Mouse (Mus musculus) forebrain, embryonic 12.5 days (tissue): ENCODE measurements at regions not wholly inside any gene's neighbourhood (a gene's known extent, or its start where the extent isn't known, plus 50 kb on each side); places are given as distances from the start of the nearest gene placed in this dataset.

Experiments used
- ATAC-seq: fragments of 200-750 bp; cut with Nextera tagmentation; 2 replicates; pipeline ENCODE4 v1.8.0; 2017; ENCODE audit warnings: moderate TSS enrichment; ENCODE audit not compliant: low FRiP score
- H3K27ac ChIP-seq: fragments of 300-500 bp; sonication (generic); 2 replicates; pipeline ENCODE4 v1.5.1; 2016; ENCODE audit warnings: mild to moderate bottlenecking
- H3K27me3 ChIP-seq: fragments of 300-500 bp; sonication (generic); 2 replicates; pipeline ENCODE4 v1.6.1; 2016; ENCODE audit warnings: mild to moderate bottlenecking
- H3K36me3 ChIP-seq: fragments of 300-500 bp; sonication (generic); replicated peaks from 2 replicates; pipeline ENCODE4 v1.6.1; 2016; ENCODE audit warnings: mild to moderate bottlenecking
- H3K4me1 ChIP-seq: fragments of 300-500 bp; sonication (generic); 2 replicates; pipeline ENCODE4 v1.6.1; 2016
- H3K4me2 ChIP-seq: fragments of 300-500 bp; sonication (generic); 2 replicates; pipeline ENCODE4 v1.6.1; 2016; ENCODE audit warnings: mild to moderate bottlenecking, moderate library complexity
- H3K4me3 ChIP-seq: fragments of 300-500 bp; sonication (generic); replicated peaks from 2 replicates; pipeline ENCODE4 v1.5.1; 2016; ENCODE audit warnings: mild to moderate bottlenecking
- H3K9ac ChIP-seq: fragments of 300-500 bp; sonication (generic); 2 replicates; pipeline ENCODE4 v1.6.1; 2016; ENCODE audit warnings: mild to moderate bottlenecking
- H3K9me3 ChIP-seq: fragments of 300-500 bp; sonication (generic); 2 replicates; pipeline ENCODE4 v1.6.1; 2016
- WGBS: fragments of 180-500 bp; shearing (Covaris S2); methylation state at CpG from one replicate; pipeline ENCODE4 v1.1.7; 2016; 5-methylcytosine and 5-hydroxymethylcytosine counted together

DNA sequence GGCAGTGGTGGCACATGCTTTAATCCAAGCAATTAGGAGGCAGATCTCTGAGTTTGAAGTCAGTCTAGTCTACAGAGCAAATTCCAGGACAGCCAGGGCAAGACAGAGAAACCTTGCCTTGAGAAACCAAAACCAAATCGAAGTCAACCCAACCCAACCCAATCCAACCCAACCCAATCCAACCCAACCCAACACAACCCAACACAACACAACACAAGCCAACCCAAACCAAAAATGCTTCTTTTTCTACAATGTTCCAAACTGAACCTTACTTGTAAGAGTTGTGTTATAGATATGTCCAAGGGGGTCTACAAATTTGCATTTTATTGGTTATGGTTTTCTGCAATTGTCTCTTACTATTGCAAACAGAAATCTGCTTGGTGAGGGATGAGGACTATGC lies 52.8 kb upstream of the Chodl start:
- Histone ChIP-seq H3K4me1 (no peaks in the 10 kb centered on the region), H3K27me3 (no peaks in the 10 kb centered on the region), H3K36me3 (no peaks in the 10 kb centered on the region), H3K4me2 (no peak overlapping the region), H3K4me3 (no peak overlapping the region), H3K27ac (no peak overlapping the region), H3K9ac (no peak overlapping the region), H3K9me3 (no peaks in the 10 kb centered on the region)
- 79% methylated on average over 1 of the region's 1 CpGs for WGBS
- ATAC-seq, result no peak

DNA sequence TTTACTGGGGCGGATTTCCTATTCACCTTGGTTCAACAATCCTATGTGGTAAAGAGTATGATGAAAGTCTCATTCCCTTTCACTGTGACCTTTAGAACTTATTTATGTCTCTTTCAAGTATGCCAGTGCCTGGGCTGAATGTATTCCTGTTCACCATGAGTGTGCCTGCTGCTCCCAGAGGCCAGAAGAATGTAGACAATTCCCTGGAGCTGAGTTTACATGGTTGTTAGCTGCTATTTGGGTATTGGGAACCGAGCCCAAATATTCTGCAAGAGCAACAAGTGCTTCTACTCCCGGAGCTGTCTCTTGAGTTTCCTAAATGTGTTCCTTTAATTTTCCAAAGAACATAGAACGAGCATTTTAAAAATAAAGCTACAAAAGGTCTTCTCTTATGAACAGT lies 71.7 kb upstream of the Chodl start:
- H3K9ac ChIP-seq, result no peak overlapping the region
- ATAC-seq, result no peak
- H3K36me3 ChIP-seq, result no peaks in the 10 kb centered on the region
- no peak overlapping the region for H3K4me3 ChIP-seq
- no peaks in the 10 kb centered on the region for H3K27me3 ChIP-seq
- no peaks in the 10 kb centered on the region for H3K4me1 ChIP-seq
- 87% methylated on average over 4 of the region's 4 CpGs for WGBS
- no peak overlapping the region for H3K27ac ChIP-seq
- no peaks in the 10 kb centered on the region for H3K9me3 ChIP-seq
- H3K4me2 ChIP-seq, result no peak overlapping the region

DNA sequence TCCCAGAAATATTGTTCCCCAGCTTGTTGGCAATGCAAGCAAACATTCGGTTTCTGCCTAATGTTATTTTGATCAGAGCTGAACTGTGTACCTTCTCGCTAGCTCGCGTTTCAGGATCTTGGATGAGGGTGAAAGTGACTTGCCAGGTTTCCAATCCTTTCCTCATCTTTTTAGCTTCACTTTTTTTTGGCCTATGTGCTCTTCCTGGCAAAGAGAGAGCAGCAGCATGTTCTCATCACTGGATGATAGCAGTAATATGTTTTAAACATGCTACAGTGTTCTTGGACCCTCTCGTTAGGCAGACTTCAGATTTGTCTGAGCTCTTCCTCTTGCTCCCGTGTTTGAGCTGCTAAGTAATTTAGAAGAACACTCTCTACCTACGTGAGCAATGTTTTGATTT lies 99.8 kb upstream of the Chodl start:
- H3K4me2 ChIP-seq, result no peak overlapping the region
- H3K27ac ChIP-seq, result no peak overlapping the region
- H3K9ac ChIP-seq, result no peak overlapping the region
- peaks cover 9% of the 10 kb centered on the region; the same call in 1 of the 2 replicates for H3K4me1 ChIP-seq
- no peak for ATAC-seq
- H3K27me3 ChIP-seq, result 0 out of 2 replicates have a peak, but pooled peaks cover 4% of the 10 kb centered on the region
- no peaks in the 10 kb centered on the region for H3K36me3 ChIP-seq
- H3K4me3 ChIP-seq, result no peak overlapping the region
- WGBS, result 88% methylated on average over 7 of the region's 7 CpGs
- H3K9me3 ChIP-seq, result no peaks in the 10 kb centered on the region

DNA sequence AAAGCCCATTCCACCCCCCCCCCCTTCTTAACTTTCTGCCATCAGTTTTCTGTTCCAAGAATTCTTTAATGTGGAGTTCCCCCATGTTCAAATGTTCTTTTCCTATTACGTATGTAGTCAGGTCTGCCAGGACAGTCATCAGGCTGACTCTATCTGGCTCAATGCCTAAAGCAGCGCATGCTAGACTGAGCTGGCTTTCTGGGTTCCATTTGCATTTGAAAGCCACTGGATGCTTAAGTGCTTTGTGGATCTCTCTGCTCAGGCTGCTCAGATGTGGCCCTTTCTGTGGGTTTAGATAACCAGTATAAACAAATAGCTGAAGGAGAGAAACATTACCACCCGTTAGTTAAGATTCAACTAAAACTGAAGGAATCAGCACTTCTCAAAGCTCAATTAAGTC lies 103.0 kb upstream of the Chodl start:
- no peak overlapping the region for H3K4me3 ChIP-seq
- peaks cover 9% of the 10 kb centered on the region; the same call in 1 of the 2 replicates for H3K4me1 ChIP-seq
- H3K4me2 ChIP-seq, result no peak overlapping the region
- ATAC-seq, result peak; percentile 94
- 10% methylated on average over 3 of the region's 3 CpGs for WGBS
- no peaks in the 10 kb centered on the region for H3K9me3 ChIP-seq
- no peaks in the 10 kb centered on the region for H3K36me3 ChIP-seq
- H3K27ac ChIP-seq, result no peak overlapping the region
- H3K27me3 ChIP-seq, result peaks cover 7% of the 10 kb centered on the region; the same call in 1 of the 2 replicates
- H3K9ac ChIP-seq, result no peak overlapping the region

DNA sequence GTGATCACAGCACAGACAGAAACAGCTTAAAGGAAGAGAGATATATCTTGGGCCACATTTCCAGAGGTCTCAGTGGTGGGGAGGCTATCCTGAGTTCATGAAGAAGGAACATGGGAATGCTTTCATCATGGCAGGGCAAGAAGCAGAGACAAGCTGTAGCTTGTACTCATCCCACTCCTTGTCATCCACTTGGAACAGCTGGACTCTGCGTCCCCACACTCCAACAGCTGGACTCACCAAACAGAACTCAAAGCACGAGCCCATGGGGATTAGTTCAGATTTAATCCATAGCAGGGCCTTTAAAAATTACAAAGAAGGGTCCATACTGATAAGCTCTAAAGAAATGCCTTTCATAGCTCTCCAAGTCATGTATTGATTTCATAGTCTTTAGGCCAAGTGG lies 140.7 kb upstream of the Chodl start:
- no peaks in the 10 kb centered on the region for H3K27me3 ChIP-seq
- no peak for ATAC-seq
- no peak overlapping the region for H3K27ac ChIP-seq
- no peaks in the 10 kb centered on the region for H3K9me3 ChIP-seq
- no peaks in the 10 kb centered on the region for H3K36me3 ChIP-seq
- H3K9ac ChIP-seq, result no peak overlapping the region
- H3K4me1 ChIP-seq, result no peaks in the 10 kb centered on the region
- H3K4me3 ChIP-seq, result no peak overlapping the region
- no peak overlapping the region for H3K4me2 ChIP-seq
- 74% methylated on average over 2 of the region's 2 CpGs for WGBS

DNA sequence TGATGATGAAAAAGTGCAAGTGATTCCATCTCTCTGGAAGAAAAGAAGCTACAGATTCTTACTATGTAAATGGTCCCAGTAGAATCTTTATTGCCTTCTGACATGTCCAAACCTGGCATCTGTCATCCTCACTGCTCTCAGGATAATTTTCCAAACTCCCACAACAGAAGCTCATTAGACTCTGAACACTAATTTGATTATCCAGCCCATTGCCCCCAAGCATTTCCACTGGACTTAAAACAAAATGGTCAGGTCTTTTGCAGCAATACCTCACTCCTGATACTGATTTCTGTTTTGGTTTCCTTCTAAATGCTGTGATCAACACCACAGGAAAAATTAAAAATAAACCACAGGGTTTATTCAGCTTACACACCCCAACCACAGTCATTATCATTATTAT lies 171.5 kb upstream of the Chodl start:
- Histone ChIP-seq H3K27ac (no peak overlapping the region), H3K4me2 (no peak overlapping the region), H3K4me3 (no peak overlapping the region), H3K4me1 (no peaks in the 10 kb centered on the region), H3K9ac (no peak overlapping the region), H3K36me3 (no peaks in the 10 kb centered on the region), H3K27me3 (no peaks in the 10 kb centered on the region), H3K9me3 (no peaks in the 10 kb centered on the region)
- no peak for ATAC-seq

DNA sequence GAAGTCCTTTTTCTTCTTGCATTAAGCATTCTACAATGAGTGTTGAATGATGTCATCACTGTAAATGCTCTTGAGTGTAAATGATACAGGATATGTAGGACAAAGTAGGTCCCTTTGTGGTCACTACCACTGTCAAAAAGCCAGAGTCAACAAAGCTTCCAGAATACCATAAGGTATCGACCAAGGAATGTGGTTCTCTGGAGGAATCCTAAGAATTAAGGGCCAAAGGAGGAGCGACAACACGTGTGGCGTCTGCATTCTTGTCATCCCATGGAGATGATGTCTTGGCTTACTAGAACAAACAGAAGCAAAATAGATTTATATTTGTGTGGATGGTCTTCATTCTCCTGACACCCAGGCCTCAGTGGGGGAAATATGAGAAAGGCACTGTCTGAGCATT lies 161.4 kb upstream of the D16Ertd472e start:
- H3K4me3 ChIP-seq, result no peak overlapping the region
- WGBS, result 88% methylated on average over 4 of the region's 4 CpGs
- H3K27me3 ChIP-seq, result no peaks in the 10 kb centered on the region
- no peaks in the 10 kb centered on the region for H3K9me3 ChIP-seq
- H3K36me3 ChIP-seq, result no peaks in the 10 kb centered on the region
- no peak overlapping the region for H3K9ac ChIP-seq
- ATAC-seq, result no peak
- H3K4me1 ChIP-seq, result no peaks in the 10 kb centered on the region
- H3K4me2 ChIP-seq, result no peak overlapping the region
- no peak overlapping the region for H3K27ac ChIP-seq

DNA sequence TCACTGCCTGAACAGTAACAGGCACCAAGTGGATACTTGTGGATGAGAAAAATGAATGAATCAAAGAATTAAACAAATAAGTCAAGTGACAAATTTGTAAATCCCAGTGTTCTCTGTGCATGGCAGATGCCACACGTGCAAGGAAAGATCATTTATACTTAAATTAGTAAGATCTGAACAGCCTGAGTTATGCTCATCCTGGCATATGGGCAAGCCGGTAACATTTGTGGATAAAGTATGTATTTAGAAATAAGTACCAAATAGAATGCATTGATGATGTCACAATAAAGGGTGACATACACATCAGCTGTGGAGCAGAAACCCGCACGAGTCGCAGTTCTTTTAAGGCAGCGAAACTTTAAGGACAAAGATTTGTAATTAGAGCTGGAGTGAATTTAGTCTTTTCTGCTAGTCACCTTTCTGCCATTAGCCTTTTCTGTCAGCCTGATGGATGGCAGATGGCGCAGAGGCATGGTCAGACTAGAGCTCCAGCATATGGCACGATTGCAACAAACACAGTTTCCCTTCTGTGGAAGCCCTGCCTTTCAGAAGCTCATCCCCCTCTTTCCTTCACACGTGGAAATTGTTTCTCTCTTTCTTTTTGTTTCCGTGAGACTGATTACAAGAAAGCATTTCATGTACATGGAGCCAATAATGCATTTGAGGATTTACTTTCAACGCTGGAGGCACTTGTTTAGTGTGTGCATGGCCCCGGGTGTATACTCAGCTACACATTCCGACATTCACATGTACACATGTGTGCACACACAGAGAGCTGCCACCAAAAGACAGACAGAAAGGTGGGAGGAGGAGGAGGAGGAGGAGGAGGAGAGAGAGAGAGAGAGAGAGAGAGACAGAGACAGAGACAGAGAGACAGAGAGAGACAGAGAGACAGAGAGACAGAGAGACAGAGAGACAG lies 154.3 kb upstream of the D16Ertd472e start:
- no peaks in the 10 kb centered on the region for H3K36me3 ChIP-seq
- 76% methylated on average over 13 of the region's 13 CpGs for WGBS
- no peak overlapping the region for H3K4me2 ChIP-seq
- no peak overlapping the region for H3K27ac ChIP-seq
- H3K27me3 ChIP-seq, result no peaks in the 10 kb centered on the region
- no peak overlapping the region for H3K4me3 ChIP-seq
- peak; percentile 55; the same call in 1 of the 2 replicates for ATAC-seq
- no peak overlapping the region for H3K9ac ChIP-seq
- no peaks in the 10 kb centered on the region for H3K4me1 ChIP-seq
- H3K9me3 ChIP-seq, result no peaks in the 10 kb centered on the region

DNA sequence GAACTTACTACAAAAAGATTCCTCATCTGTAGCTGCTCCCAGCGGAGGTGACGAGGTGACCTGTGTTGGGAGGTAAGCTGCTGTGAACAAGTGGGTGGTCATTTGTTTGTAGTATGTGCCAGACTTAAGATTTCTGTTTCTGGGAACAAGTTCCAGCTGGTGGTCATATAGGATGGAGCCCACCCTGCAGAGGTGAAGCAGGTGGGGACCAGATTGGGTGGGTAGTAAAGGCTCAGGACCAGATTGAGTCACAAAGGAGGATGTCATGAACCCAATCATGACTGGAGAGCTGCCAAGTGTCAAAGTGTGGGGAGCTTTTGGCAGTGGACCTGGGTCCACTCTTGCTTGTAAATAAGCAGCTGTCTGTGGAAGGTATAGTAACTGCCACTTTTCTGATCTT lies 149.0 kb upstream of the D16Ertd472e start:
- 90% methylated on average over 2 of the region's 2 CpGs for WGBS
- H3K36me3 ChIP-seq, result no peaks in the 10 kb centered on the region
- ATAC-seq, result no peak
- no peaks in the 10 kb centered on the region for H3K9me3 ChIP-seq
- no peak overlapping the region for H3K4me3 ChIP-seq
- no peak overlapping the region for H3K27ac ChIP-seq
- no peaks in the 10 kb centered on the region for H3K4me1 ChIP-seq
- no peak overlapping the region for H3K4me2 ChIP-seq
- H3K27me3 ChIP-seq, result no peaks in the 10 kb centered on the region
- H3K9ac ChIP-seq, result no peak overlapping the region

DNA sequence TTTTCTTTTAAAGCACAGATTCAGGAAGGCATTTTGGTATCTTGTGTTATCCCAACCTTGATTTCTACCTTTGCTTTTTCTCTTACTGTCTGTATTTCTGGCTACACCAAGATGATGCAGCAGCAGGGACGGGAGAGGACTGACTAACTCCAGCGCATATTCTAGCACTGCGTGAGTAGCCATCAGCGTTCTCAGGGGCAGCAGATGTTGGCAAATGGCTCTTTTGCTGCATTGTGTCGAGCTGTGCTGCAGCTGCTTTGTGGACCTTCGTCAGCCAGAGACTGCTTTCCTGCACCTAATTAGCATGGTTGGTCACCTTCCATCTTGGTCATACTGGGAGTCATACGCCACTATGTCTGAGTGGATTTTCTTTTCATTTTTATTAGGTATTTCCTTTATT lies 133.4 kb upstream of the D16Ertd472e start:
- no peak overlapping the region for H3K9ac ChIP-seq
- H3K4me2 ChIP-seq, result no peak overlapping the region
- H3K4me1 ChIP-seq, result no peaks in the 10 kb centered on the region
- H3K27ac ChIP-seq, result no peak overlapping the region
- H3K9me3 ChIP-seq, result no peaks in the 10 kb centered on the region
- ATAC-seq, result peak; percentile 44; the same call in 1 of the 2 replicates
- H3K27me3 ChIP-seq, result no peaks in the 10 kb centered on the region
- H3K36me3 ChIP-seq, result no peaks in the 10 kb centered on the region
- 78% methylated on average over 7 of the region's 7 CpGs for WGBS
- H3K4me3 ChIP-seq, result no peak overlapping the region

DNA sequence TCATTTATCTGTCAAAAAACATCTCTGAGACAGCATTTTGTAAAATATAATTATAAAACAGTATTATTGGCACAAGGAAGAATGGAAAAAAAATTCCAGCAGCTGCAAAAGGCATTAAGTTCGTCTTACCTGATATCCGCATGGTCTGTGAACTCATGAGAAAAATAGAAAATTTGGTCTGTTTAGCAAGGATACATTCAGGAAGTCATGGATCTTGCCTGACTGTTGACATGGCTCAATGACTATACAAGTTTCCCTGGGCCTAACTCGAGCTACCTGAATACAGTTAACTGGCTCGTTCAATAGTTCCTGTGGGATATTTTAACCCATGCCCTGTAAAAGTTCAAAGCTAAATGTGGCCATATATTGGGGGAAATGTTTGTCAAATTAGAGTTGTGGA lies 131.1 kb upstream of the D16Ertd472e start:
- WGBS, result 88% methylated on average over 4 of the region's 4 CpGs
- H3K9ac ChIP-seq, result no peak overlapping the region

DNA sequence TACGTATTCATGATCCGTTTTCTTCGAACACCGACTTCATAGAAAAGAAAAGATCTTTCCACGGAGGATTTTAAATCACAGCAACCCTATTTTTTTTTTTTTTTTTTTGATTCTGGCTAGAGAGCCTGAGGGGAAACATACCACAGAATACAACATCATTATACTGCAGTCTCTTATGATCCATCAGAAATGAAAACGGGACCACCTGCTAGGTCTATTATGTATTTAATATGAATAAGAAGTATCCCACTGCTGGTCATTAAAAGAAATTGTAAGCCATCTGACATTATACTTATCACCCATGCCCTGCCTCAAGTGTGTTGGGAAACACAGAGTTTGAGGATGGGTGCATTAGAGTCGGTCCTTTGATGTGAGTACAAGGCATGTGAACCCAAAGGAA lies 130.7 kb upstream of the D16Ertd472e start:
- Histone ChIP-seq H3K4me1 (no peaks in the 10 kb centered on the region), H3K9ac (no peak overlapping the region), H3K36me3 (no peaks in the 10 kb centered on the region), H3K27ac (no peak overlapping the region), H3K9me3 (no peaks in the 10 kb centered on the region), H3K4me2 (no peak overlapping the region), H3K27me3 (no peaks in the 10 kb centered on the region), H3K4me3 (no peak overlapping the region)
- no peak for ATAC-seq
- WGBS, result 85% methylated on average over 7 of the region's 7 CpGs

More for the DNA sequence above, 131.1 kb upstream of the D16Ertd472e start:
- Histone ChIP-seq H3K27ac (no peak overlapping the region), H3K4me1 (no peaks in the 10 kb centered on the region), H3K4me3 (no peak overlapping the region), H3K9me3 (no peaks in the 10 kb centered on the region), H3K36me3 (no peaks in the 10 kb centered on the region), H3K4me2 (no peak overlapping the region), H3K27me3 (no peaks in the 10 kb centered on the region)
- no peak for ATAC-seq

DNA sequence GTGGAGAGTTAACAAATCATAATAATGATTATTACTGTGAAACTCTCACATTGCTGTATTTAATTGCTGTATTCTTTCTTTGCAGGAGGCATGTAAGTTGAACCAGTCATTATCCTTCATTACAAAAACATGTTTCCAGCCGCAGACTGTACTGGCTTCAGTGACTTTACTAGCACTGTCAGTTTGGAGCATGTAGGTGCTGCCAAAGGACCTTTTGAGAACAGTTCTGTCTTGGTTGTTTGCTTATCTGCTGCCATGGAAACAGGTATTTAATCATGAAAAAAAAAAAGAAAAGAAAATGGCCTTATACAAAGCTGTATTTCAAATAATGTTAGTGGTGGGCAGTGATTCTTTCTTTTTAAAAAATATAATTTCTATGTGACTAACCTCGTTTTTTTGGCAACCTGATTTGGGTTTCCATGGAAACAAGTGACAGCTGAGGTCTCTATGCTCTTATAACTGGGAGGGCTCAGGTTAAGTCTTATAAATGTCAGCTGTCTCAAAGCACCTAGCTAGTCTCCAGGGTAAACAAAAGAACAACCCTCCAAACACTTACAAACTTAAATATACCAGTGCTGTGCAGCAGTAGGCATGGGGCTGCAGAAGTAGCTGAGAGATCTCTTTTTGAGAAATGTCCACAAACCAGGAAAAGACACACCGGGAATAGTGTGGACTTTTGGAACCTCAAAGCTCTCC lies 121.2 kb upstream of the D16Ertd472e start:
- no peaks in the 10 kb centered on the region for H3K27me3 ChIP-seq
- ATAC-seq, result no peak
- H3K4me3 ChIP-seq, result no peak overlapping the region
- WGBS, result 55% methylated on average over 3 of the region's 3 CpGs
- no peaks in the 10 kb centered on the region for H3K4me1 ChIP-seq
- H3K9ac ChIP-seq, result no peak overlapping the region
- no peaks in the 10 kb centered on the region for H3K36me3 ChIP-seq
- no peak overlapping the region for H3K27ac ChIP-seq
- H3K9me3 ChIP-seq, result no peaks in the 10 kb centered on the region
- H3K4me2 ChIP-seq, result no peak overlapping the region
